Mouse (Mus musculus): ENCODE data around the gene Spint4. TPM values are rescaled to one million over a fixed set of nuclear protein-coding genes. Genes with fewer than 3 reads are reported as not detected.

Gene Spint4
- polyA plus RNA-seq, 1 experiment from 2014 or later: not detected

GRCm38 (mm10) chr2:164678848-164679625 is 19.3 kb upstream of the Spint4 start:
- Histone ChIP-seq H3K4me2 (ENCODE audit: low read depth, low read length) (peak overlapping the region; percentile 47), H3K9me3 (ENCODE audit: control insufficient read depth, low read length) (no peaks in the 10 kb centered on the region), H3K27me3 (replicated peaks; ENCODE audit: control insufficient read depth, insufficient read depth, low read length) (no peaks in the 10 kb centered on the region), H3K4me1 (ENCODE audit: control insufficient read depth, insufficient read depth, low read length) (no peaks in the 10 kb centered on the region), H3K36me3 (ENCODE audit: control insufficient read depth, insufficient read depth, low read length) (no peaks in the 10 kb centered on the region), H3K27ac (replicated peaks; ENCODE audit: low read depth, low read length) (no peak overlapping the region), H3K4me3 (ENCODE audit: low read depth, low read length) (peak overlapping the region; percentile 28), H3K9ac (ENCODE audit: low read depth, low read length) (no peak overlapping the region)
- 19% methylated on average over 19 of the region's 19 CpGs for WGBS
- DNase-seq (ENCODE audit: low spot score) (peak; percentile 84), ATAC-seq (ENCODE audit: low read depth) (peak; percentile 68; the same call in 1 of the 2 replicates)

GRCm38 (mm10) chr2:164679906-164680305 is 18.4 kb upstream of the Spint4 start:
- no peaks in the 10 kb centered on the region for H3K9me3 ChIP-seq (ENCODE audit: control insufficient read depth, low read length)
- no peak overlapping the region for H3K4me3 ChIP-seq (ENCODE audit: low read depth, low read length)
- H3K36me3 ChIP-seq (ENCODE audit: control insufficient read depth, insufficient read depth, low read length): no peaks in the 10 kb centered on the region
- ATAC-seq (ENCODE audit: low read depth): no peak
- H3K9ac ChIP-seq (ENCODE audit: low read depth, low read length): no peak overlapping the region
- WGBS: 26% methylated on average over 3 of the region's 3 CpGs
- H3K4me1 ChIP-seq (ENCODE audit: control insufficient read depth, insufficient read depth, low read length): no peaks in the 10 kb centered on the region
- H3K27me3 ChIP-seq (replicated peaks; ENCODE audit: control insufficient read depth, insufficient read depth, low read length): no peaks in the 10 kb centered on the region
- H3K4me2 ChIP-seq (ENCODE audit: low read depth, low read length): no peak overlapping the region
- DNase-seq (ENCODE audit: low spot score): no peak
- H3K27ac ChIP-seq (replicated peaks; ENCODE audit: low read depth, low read length): no peak overlapping the region

- WGBS: 76% methylated on average over 3 of the region's 3 CpGs
- Histone ChIP-seq H3K9me3 (ENCODE audit: control insufficient read depth, low read length) (no peaks in the 10 kb centered on the region), H3K27ac (replicated peaks; ENCODE audit: low read depth, low read length) (no peak within 1 kb of the TSS), H3K4me3 (ENCODE audit: low read depth, low read length) (no peak within 1 kb of the TSS), H3K36me3 (ENCODE audit: control insufficient read depth, insufficient read depth, low read length) (no peaks in the 10 kb centered on the region), H3K27me3 (replicated peaks; ENCODE audit: control insufficient read depth, insufficient read depth, low read length) (no peaks in the 10 kb centered on the region), H3K4me2 (ENCODE audit: low read depth, low read length) (no peak within 1 kb of the TSS), H3K4me1 (ENCODE audit: control insufficient read depth, insufficient read depth, low read length) (no peaks in the 10 kb centered on the region), H3K9ac (ENCODE audit: low read depth, low read length) (no peak within 1 kb of the TSS)
- DNase-seq (ENCODE audit: low spot score) (no peak), ATAC-seq (ENCODE audit: low read depth) (no peak)
Measured at GRCm38 (mm10) chr2:164684807-164685206, 13.5 kb upstream of the Spint4 start, which contains the start of gene Wfdc13. Gene Wfdc13, plus strand, starts transcription at chr2:164685107.

- H3K36me3 ChIP-seq (ENCODE audit: control insufficient read depth, insufficient read depth, low read length): no peaks in the 10 kb centered on the region
- H3K27ac ChIP-seq (replicated peaks; ENCODE audit: low read depth, low read length): no peak overlapping the region
Measured at GRCm38 (mm10) chr2:164700959-164701358, 2.7 kb downstream of the Spint4 start.

GRCm38 (mm10) chr2:164701761-164702160 is 3.5 kb downstream of the Spint4 start:
- H3K27ac ChIP-seq (replicated peaks; ENCODE audit: low read depth, low read length): no peak overlapping the region
- ATAC-seq (ENCODE audit: low read depth): no peak

More at GRCm38 (mm10) chr2:164700959-164701358, 2.7 kb downstream of the Spint4 start:
- Histone ChIP-seq H3K9ac (ENCODE audit: low read depth, low read length) (no peak overlapping the region), H3K4me3 (ENCODE audit: low read depth, low read length) (no peak overlapping the region), H3K4me2 (ENCODE audit: low read depth, low read length) (no peak overlapping the region), H3K27me3 (replicated peaks; ENCODE audit: control insufficient read depth, insufficient read depth, low read length) (no peaks in the 10 kb centered on the region), H3K4me1 (ENCODE audit: control insufficient read depth, insufficient read depth, low read length) (no peaks in the 10 kb centered on the region), H3K9me3 (ENCODE audit: control insufficient read depth, low read length) (no peaks in the 10 kb centered on the region)
- DNase-seq (ENCODE audit: low spot score) (peak; percentile 48), ATAC-seq (ENCODE audit: low read depth) (peak; percentile 53; the same call in 1 of the 2 replicates)
- 68% methylated on average over 5 of the region's 5 CpGs for WGBS

GRCm38 (mm10) chr2:164704235-164704634 is 5.9 kb downstream of the Spint4 start:
- no peak for ATAC-seq (ENCODE audit: low read depth)
- H3K4me1 ChIP-seq (ENCODE audit: control insufficient read depth, insufficient read depth, low read length): no peaks in the 10 kb centered on the region
- no peaks in the 10 kb centered on the region for H3K27me3 ChIP-seq (replicated peaks; ENCODE audit: control insufficient read depth, insufficient read depth, low read length)
- no peak overlapping the region for H3K9ac ChIP-seq (ENCODE audit: low read depth, low read length)
- no peak overlapping the region for H3K4me3 ChIP-seq (ENCODE audit: low read depth, low read length)
- H3K36me3 ChIP-seq (ENCODE audit: control insufficient read depth, insufficient read depth, low read length): no peaks in the 10 kb centered on the region
- DNase-seq (ENCODE audit: low spot score): no peak
- no peak overlapping the region for H3K27ac ChIP-seq (replicated peaks; ENCODE audit: low read depth, low read length)
- WGBS: 78% methylated on average over 5 of the region's 5 CpGs
- no peak overlapping the region for H3K4me2 ChIP-seq (ENCODE audit: low read depth, low read length)
- no peaks in the 10 kb centered on the region for H3K9me3 ChIP-seq (ENCODE audit: control insufficient read depth, low read length)

More at GRCm38 (mm10) chr2:164701761-164702160, 3.5 kb downstream of the Spint4 start:
- 87% methylated on average over 5 of the region's 5 CpGs for WGBS
- Histone ChIP-seq H3K9ac (ENCODE audit: low read depth, low read length) (no peak overlapping the region), H3K9me3 (ENCODE audit: control insufficient read depth, low read length) (no peaks in the 10 kb centered on the region), H3K4me1 (ENCODE audit: control insufficient read depth, insufficient read depth, low read length) (no peaks in the 10 kb centered on the region), H3K27me3 (replicated peaks; ENCODE audit: control insufficient read depth, insufficient read depth, low read length) (no peaks in the 10 kb centered on the region), H3K36me3 (ENCODE audit: control insufficient read depth, insufficient read depth, low read length) (no peaks in the 10 kb centered on the region), H3K4me2 (ENCODE audit: low read depth, low read length) (no peak overlapping the region), H3K4me3 (ENCODE audit: low read depth, low read length) (no peak overlapping the region)
- no peak for DNase-seq (ENCODE audit: low spot score)

- H3K4me3 ChIP-seq (ENCODE audit: low read depth, low read length): no peak overlapping the region
- no peaks in the 10 kb centered on the region for H3K36me3 ChIP-seq (ENCODE audit: control insufficient read depth, insufficient read depth, low read length)
- WGBS: 90% methylated on average over 6 of the region's 6 CpGs
- no peak overlapping the region for H3K9ac ChIP-seq (ENCODE audit: low read depth, low read length)
- no peaks in the 10 kb centered on the region for H3K27me3 ChIP-seq (replicated peaks; ENCODE audit: control insufficient read depth, insufficient read depth, low read length)
- H3K4me1 ChIP-seq (ENCODE audit: control insufficient read depth, insufficient read depth, low read length): no peaks in the 10 kb centered on the region
- H3K4me2 ChIP-seq (ENCODE audit: low read depth, low read length): no peak overlapping the region
- H3K27ac ChIP-seq (replicated peaks; ENCODE audit: low read depth, low read length): no peak overlapping the region
- ATAC-seq (ENCODE audit: low read depth) (no peak), DNase-seq (ENCODE audit: low spot score) (no peak)
- no peaks in the 10 kb centered on the region for H3K9me3 ChIP-seq (ENCODE audit: control insufficient read depth, low read length)
Measured at GRCm38 (mm10) chr2:164705328-164705727, 7.0 kb downstream of the Spint4 start.

- DNase-seq (ENCODE audit: low spot score) (no peak), ATAC-seq (ENCODE audit: low read depth) (no peak)
- no peak overlapping the region for H3K4me2 ChIP-seq (ENCODE audit: low read depth, low read length)
- no peaks in the 10 kb centered on the region for H3K4me1 ChIP-seq (ENCODE audit: control insufficient read depth, insufficient read depth, low read length)
- no peaks in the 10 kb centered on the region for H3K9me3 ChIP-seq (ENCODE audit: control insufficient read depth, low read length)
- H3K27me3 ChIP-seq (replicated peaks; ENCODE audit: control insufficient read depth, insufficient read depth, low read length): no peaks in the 10 kb centered on the region
- H3K4me3 ChIP-seq (ENCODE audit: low read depth, low read length): no peak overlapping the region
- WGBS: 90% methylated on average over 14 of the region's 14 CpGs
- no peaks in the 10 kb centered on the region for H3K36me3 ChIP-seq (ENCODE audit: control insufficient read depth, insufficient read depth, low read length)
- H3K9ac ChIP-seq (ENCODE audit: low read depth, low read length): no peak overlapping the region
- H3K27ac ChIP-seq (replicated peaks; ENCODE audit: low read depth, low read length): no peak overlapping the region
Measured at GRCm38 (mm10) chr2:164705991-164706390, 7.7 kb downstream of the Spint4 start.

- ATAC-seq (ENCODE audit: low read depth) (no peak), DNase-seq (ENCODE audit: low spot score) (no peak)
- WGBS: 84% methylated on average over 6 of the region's 6 CpGs
- H3K9me3 ChIP-seq (ENCODE audit: control insufficient read depth, low read length): no peaks in the 10 kb centered on the region
- no peak within 1 kb of the TSS for H3K9ac ChIP-seq (ENCODE audit: low read depth, low read length)
- no peaks in the 10 kb centered on the region for H3K36me3 ChIP-seq (ENCODE audit: control insufficient read depth, insufficient read depth, low read length)
- H3K27me3 ChIP-seq (replicated peaks; ENCODE audit: control insufficient read depth, insufficient read depth, low read length): no peaks in the 10 kb centered on the region
- H3K27ac ChIP-seq (replicated peaks; ENCODE audit: low read depth, low read length): no peak within 1 kb of the TSS
- H3K4me1 ChIP-seq (ENCODE audit: control insufficient read depth, insufficient read depth, low read length): no peaks in the 10 kb centered on the region
- no peak within 1 kb of the TSS for H3K4me3 ChIP-seq (ENCODE audit: low read depth, low read length)
- no peak within 1 kb of the TSS for H3K4me2 ChIP-seq (ENCODE audit: low read depth, low read length)
Measured at GRCm38 (mm10) chr2:164715005-164715404, 16.7 kb downstream of the Spint4 start, which contains the start of gene Spint5. Gene Spint5, plus strand, starts transcription at chr2:164715305.

All from embryonic facial prominence, embryonic 14.5 days (tissue).